Mouse (Mus musculus): ENCODE results near the gene Frs2. TPM values are rescaled to one million over a fixed set of nuclear protein-coding genes. Genes with fewer than 3 reads are reported as not detected.
"Not testable (repeated sequence)": the region's sequence is repeated elsewhere in the genome, so short reads cannot be mapped to it uniquely, and the experiment has no call there.

The Frs2 gene
- total and polyA plus RNA-seq, 3 experiments = 13.4 to 17.0 (median 14.2) TPM

DNA sequence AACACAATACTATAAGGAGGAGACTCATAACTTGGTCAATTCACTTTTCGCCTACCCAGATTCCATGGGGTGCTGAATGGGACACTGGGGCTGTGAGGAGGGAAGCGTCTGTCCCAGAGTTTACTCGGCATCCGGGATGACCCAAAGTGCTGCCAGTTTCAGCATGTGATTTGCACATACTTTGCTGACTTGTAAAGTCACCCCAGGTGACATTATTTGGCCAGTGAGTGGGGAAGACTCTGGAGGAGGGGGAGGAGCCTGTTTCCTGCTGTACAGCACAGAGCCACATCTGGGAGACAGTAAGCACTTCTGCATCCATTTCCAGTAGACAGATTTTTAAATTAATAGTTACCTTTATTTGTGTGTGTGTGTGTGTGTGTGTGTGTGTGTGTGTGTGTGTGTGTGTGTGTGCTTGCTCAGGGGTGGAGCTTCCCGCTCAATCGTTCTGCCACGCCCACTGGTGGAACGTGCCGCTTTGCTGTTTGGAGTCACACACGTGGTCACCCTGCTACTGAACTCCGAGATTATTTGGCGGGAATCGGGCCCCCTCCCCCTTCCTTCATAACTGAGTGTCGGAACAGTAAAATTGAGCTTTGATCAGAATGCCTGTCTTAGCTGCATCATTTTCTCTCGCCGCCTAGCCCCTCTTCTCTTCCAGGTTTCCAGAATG is 104.7 kb downstream of the Frs2 start:
- H3K79me2 ChIP-seq (replicated peaks; ENCODE audit: control insufficient read depth, insufficient read depth, low read length); H3K36me3 ChIP-seq (ENCODE audit: control insufficient read depth, insufficient read depth, low read length); H3K4me3 ChIP-seq; H3K4me1 ChIP-seq (ENCODE audit: control insufficient read depth, insufficient read depth, low read length); H3K27me3 ChIP-seq (ENCODE audit: control insufficient read depth, insufficient read depth, low read length); H3K9ac ChIP-seq (ENCODE audit: low read depth, low read length): not testable (repeated sequence)
- peak; percentile 45 to 64 for DNase-seq
- peak overlapping the region; percentile 79 for H3K27ac ChIP-seq
- intact Hi-C loops (cut with DNase I) = loop anchor here (5.0 kb wide), 1 partner anchor 46 kb away; no protein-coding TSS in a partner anchor
- 17% methylated on average over 16 of the region's 16 CpGs for WGBS
- TF ChIP-seq EP300 (IDR thresholded peaks at IDR 0.05; ENCODE audit: insufficient read depth, low read depth, low read length) (peak; percentile 85), POLR2A (IDR thresholded peaks at IDR 0.05; ENCODE audit: insufficient read depth, low read depth, low read length) (0 out of 2 replicates have a peak, but pooled peaks have one; percentile 41)

DNA sequence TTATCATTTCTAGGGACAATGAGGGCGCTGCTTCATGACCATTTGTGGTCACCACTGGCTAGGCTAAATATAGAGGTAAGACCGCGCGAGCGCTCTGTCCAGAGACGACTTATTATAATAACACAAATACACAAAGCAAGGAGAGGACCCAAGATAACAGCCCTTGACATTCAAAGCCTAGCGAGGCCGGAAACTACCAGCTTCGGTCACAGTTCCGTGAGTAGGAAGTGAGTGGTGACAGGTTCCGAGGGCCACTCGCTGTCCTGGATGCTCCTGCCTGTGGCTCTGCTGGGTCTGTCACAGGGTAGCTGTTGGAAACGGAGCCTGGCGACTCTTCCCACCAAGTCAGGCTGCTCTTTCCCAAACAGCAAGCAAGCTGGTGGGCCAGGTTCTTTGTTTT is 106.0 kb downstream of the Frs2 start:
- DNase-seq = peak in 1 of 2 experiments; percentile 74
- Histone ChIP-seq H3K9ac (ENCODE audit: low read depth, low read length) (no peak overlapping the region), H3K4me1 (ENCODE audit: control insufficient read depth, insufficient read depth, low read length) (peaks cover 2% of the 10 kb centered on the region), H3K27ac (peak overlapping the region; percentile 79), H3K79me2 (replicated peaks; ENCODE audit: control insufficient read depth, insufficient read depth, low read length) (no peaks in the 10 kb centered on the region), H3K36me3 (ENCODE audit: control insufficient read depth, insufficient read depth, low read length) (no peaks in the 10 kb centered on the region), H3K27me3 (ENCODE audit: control insufficient read depth, insufficient read depth, low read length) (no peaks in the 10 kb centered on the region), H3K4me3 (peak overlapping the region; percentile 20; the same call in 1 of the 2 replicates)
- 16% methylated on average over 14 of the region's 14 CpGs for WGBS
- intact Hi-C loops (cut with DNase I) = loop anchor here (5.0 kb wide), 1 partner anchor 45 kb away; no protein-coding TSS in a partner anchor
- peak; percentile 85; the same call in 1 of the 2 replicates for TF ChIP-seq EP300 (IDR thresholded peaks at IDR 0.05; ENCODE audit: insufficient read depth, low read depth, low read length)
- peak; percentile 55; the same call in 1 of the 2 replicates for TF ChIP-seq POLR2A (IDR thresholded peaks at IDR 0.05; ENCODE audit: insufficient read depth, low read depth, low read length)
- no peak for TF ChIP-seq CTCF (IDR thresholded peaks at IDR 0.05)

- Histone ChIP-seq H3K4me1 (ENCODE audit: control insufficient read depth, insufficient read depth, low read length) (peaks cover 2% of the 10 kb centered on the region), H3K79me2 (replicated peaks; ENCODE audit: control insufficient read depth, insufficient read depth, low read length) (no peaks in the 10 kb centered on the region), H3K4me3 (no peak overlapping the region), H3K27me3 (ENCODE audit: control insufficient read depth, insufficient read depth, low read length) (no peaks in the 10 kb centered on the region), H3K9ac (ENCODE audit: low read depth, low read length) (no peak overlapping the region), H3K36me3 (ENCODE audit: control insufficient read depth, insufficient read depth, low read length) (no peaks in the 10 kb centered on the region), H3K27ac (no peak overlapping the region)
- intact Hi-C loops (cut with DNase I) = loop anchor here (5.0 kb wide), 1 partner anchor 43 kb away; no protein-coding TSS in a partner anchor
- peak; percentile 51 for TF ChIP-seq CTCF (IDR thresholded peaks at IDR 0.05)
- no peak for TF ChIP-seq POLR2A (IDR thresholded peaks at IDR 0.05; ENCODE audit: insufficient read depth, low read depth, low read length)
- 68% methylated on average over 6 of the region's 6 CpGs for WGBS
- no peak for DNase-seq
Measured at GRCm38 (mm10) chr10:117040355-117040754, 108.0 kb downstream of the Frs2 start.

GRCm38 (mm10) chr10:117033785-117034184 is 114.5 kb downstream of the Frs2 start:
- 0 out of 2 replicates have a peak, but pooled peaks have one; percentile 39 for TF ChIP-seq EP300 (IDR thresholded peaks at IDR 0.05; ENCODE audit: insufficient read depth, low read depth, low read length)
- no peak for TF ChIP-seq POLR2A (IDR thresholded peaks at IDR 0.05; ENCODE audit: insufficient read depth, low read depth, low read length)
- peak; percentile 94 for TF ChIP-seq CTCF (IDR thresholded peaks at IDR 0.05)
- intact Hi-C loops (cut with DNase I) = loop anchor here (5.0 kb wide), 2 partner anchors 81 to 706 kb away; partner anchors contain the start of gene Rab3ip
- H3K27ac ChIP-seq = no peak overlapping the region

GRCm38 (mm10) chr10:117031160-117031559 is 117.2 kb downstream of the Frs2 start:
- intact Hi-C loops (cut with DNase I) = loop anchor here (5.0 kb wide), 2 partner anchors 79 to 704 kb away; partner anchors contain the start of gene Rab3ip
- Histone ChIP-seq H3K27me3 (ENCODE audit: control insufficient read depth, insufficient read depth, low read length) (no peaks in the 10 kb centered on the region), H3K4me1 (ENCODE audit: control insufficient read depth, insufficient read depth, low read length) (no peaks in the 10 kb centered on the region), H3K79me2 (replicated peaks; ENCODE audit: control insufficient read depth, insufficient read depth, low read length) (no peaks in the 10 kb centered on the region), H3K36me3 (ENCODE audit: control insufficient read depth, insufficient read depth, low read length) (no peaks in the 10 kb centered on the region), H3K9ac (ENCODE audit: low read depth, low read length) (no peak overlapping the region), H3K4me3 (no peak overlapping the region), H3K27ac (no peak overlapping the region)
- 96% methylated on average over 3 of the region's 3 CpGs for WGBS
- DNase-seq = no peak
- no peak for TF ChIP-seq POLR2A (IDR thresholded peaks at IDR 0.05; ENCODE audit: insufficient read depth, low read depth, low read length)
- no peak for TF ChIP-seq EP300 (IDR thresholded peaks at IDR 0.05; ENCODE audit: insufficient read depth, low read depth, low read length)
- TF ChIP-seq CTCF (IDR thresholded peaks at IDR 0.05) = no peak

More at GRCm38 (mm10) chr10:117033785-117034184, 114.5 kb downstream of the Frs2 start:
- DNase-seq = peak; percentile 69 to 78
- H3K79me2 ChIP-seq (replicated peaks; ENCODE audit: control insufficient read depth, insufficient read depth, low read length) = no peaks in the 10 kb centered on the region
- no peaks in the 10 kb centered on the region for H3K27me3 ChIP-seq (ENCODE audit: control insufficient read depth, insufficient read depth, low read length)
- WGBS = 11% methylated on average over 8 of the region's 8 CpGs
- H3K36me3 ChIP-seq (ENCODE audit: control insufficient read depth, insufficient read depth, low read length) = no peaks in the 10 kb centered on the region
- no peak overlapping the region for H3K4me3 ChIP-seq
- no peak overlapping the region for H3K9ac ChIP-seq (ENCODE audit: low read depth, low read length)
- no peaks in the 10 kb centered on the region for H3K4me1 ChIP-seq (ENCODE audit: control insufficient read depth, insufficient read depth, low read length)

GRCm38 (mm10) chr10:117026176-117026575 is 122.2 kb downstream of the Frs2 start:
- Histone ChIP-seq H3K79me2 (replicated peaks; ENCODE audit: control insufficient read depth, insufficient read depth, low read length) (no peaks in the 10 kb centered on the region), H3K9ac (ENCODE audit: low read depth, low read length) (no peak overlapping the region), H3K27me3 (ENCODE audit: control insufficient read depth, insufficient read depth, low read length) (no peaks in the 10 kb centered on the region), H3K27ac (no peak overlapping the region), H3K4me3 (no peak overlapping the region), H3K36me3 (ENCODE audit: control insufficient read depth, insufficient read depth, low read length) (no peaks in the 10 kb centered on the region), H3K4me1 (ENCODE audit: control insufficient read depth, insufficient read depth, low read length) (no peaks in the 10 kb centered on the region)
- 66% methylated on average over 8 of the region's 8 CpGs for WGBS
- intact Hi-C loops (cut with DNase I) = no loop called here
- DNase-seq = no peak
- TF ChIP-seq POLR2A (IDR thresholded peaks at IDR 0.05; ENCODE audit: insufficient read depth, low read depth, low read length) (no peak), CTCF (IDR thresholded peaks at IDR 0.05) (no peak), EP300 (IDR thresholded peaks at IDR 0.05; ENCODE audit: insufficient read depth, low read depth, low read length) (no peak)

DNA sequence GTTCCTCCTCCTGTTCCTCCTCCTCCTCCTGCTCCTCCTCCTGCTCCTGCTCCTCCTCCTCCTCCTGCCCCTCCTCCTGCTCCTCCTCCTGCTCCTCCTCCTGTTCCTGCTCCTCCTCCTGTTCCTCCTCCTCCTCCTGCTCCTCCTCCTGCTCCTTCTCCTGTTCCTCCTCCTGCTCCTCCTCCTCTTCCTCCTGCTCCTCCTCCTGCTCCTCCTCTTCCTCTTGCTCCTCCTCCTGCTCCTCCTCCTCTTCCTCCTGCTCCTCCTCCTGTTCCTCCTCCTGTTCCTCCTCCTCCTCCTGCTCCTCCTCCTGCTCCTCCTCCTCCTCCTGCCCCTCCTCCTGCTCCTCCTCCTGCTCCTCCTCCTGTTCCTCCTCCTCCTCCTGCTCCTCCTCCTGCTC is 122.6 kb downstream of the Frs2 start:
- DNase-seq; H3K27ac ChIP-seq; H3K36me3 ChIP-seq (ENCODE audit: control insufficient read depth, insufficient read depth, low read length); H3K4me1 ChIP-seq (ENCODE audit: control insufficient read depth, insufficient read depth, low read length); H3K27me3 ChIP-seq (ENCODE audit: control insufficient read depth, insufficient read depth, low read length); H3K4me3 ChIP-seq; H3K9ac ChIP-seq (ENCODE audit: low read depth, low read length); H3K79me2 ChIP-seq (replicated peaks; ENCODE audit: control insufficient read depth, insufficient read depth, low read length); intact Hi-C loops (cut with DNase I): not testable (repeated sequence)

All from heart, adult 2 months (tissue).